Mouse (Mus musculus) forebrain, embryonic 13.5 days (tissue): Measurements from ENCODE around the gene Diaph3. TPM values are rescaled to one million over a fixed set of nuclear protein-coding genes. Genes with fewer than 3 reads are reported as not detected.

Experiments used
- ATAC-seq: fragments of 200-750 bp; cut with Nextera tagmentation; 2 replicates; pipeline ENCODE4 v1.8.0; 2017
- H3K27ac ChIP-seq: fragments of 300-500 bp; sonication (generic); 2 replicates; pipeline ENCODE4 v1.5.1; 2015; ENCODE audit warnings: inconsistent platforms, mild to moderate bottlenecking, moderate library complexity
- H3K27me3 ChIP-seq: fragments of 300-500 bp; sonication (generic); 2 replicates; pipeline ENCODE4 v1.6.1; 2015; ENCODE audit warnings: mild to moderate bottlenecking, inconsistent platforms
- H3K36me3 ChIP-seq: fragments of 300-500 bp; sonication (generic); 2 replicates; pipeline ENCODE4 v1.6.1; 2015; ENCODE audit warnings: mild to moderate bottlenecking, inconsistent platforms; ENCODE audit not compliant: poor library complexity, severe bottlenecking
- H3K4me1 ChIP-seq: fragments of 300-500 bp; sonication (generic); 2 replicates; pipeline ENCODE4 v1.6.1; 2015; ENCODE audit warnings: inconsistent platforms
- H3K4me2 ChIP-seq: fragments of 300-500 bp; sonication (generic); 2 replicates; pipeline ENCODE4 v1.6.1; 2015; ENCODE audit warnings: inconsistent platforms, mild to moderate bottlenecking, moderate library complexity
- H3K4me3 ChIP-seq: fragments of 300-500 bp; sonication (generic); 2 replicates; pipeline ENCODE4 v1.5.1; 2015; ENCODE audit warnings: mild to moderate bottlenecking, inconsistent platforms
- H3K9ac ChIP-seq: fragments of 300-500 bp; sonication (generic); 2 replicates; pipeline ENCODE4 v1.6.1; 2015; ENCODE audit warnings: mild to moderate bottlenecking, inconsistent platforms
- H3K9me3 ChIP-seq: fragments of 300-500 bp; sonication (generic); replicated peaks from 2 replicates; pipeline ENCODE4 v1.6.1; 2016; ENCODE audit warnings: inconsistent platforms
- WGBS: fragments of 180-500 bp; shearing (Covaris S2); methylation state at CpG from one replicate; pipeline ENCODE4 v1.1.7; 2015; 5-methylcytosine and 5-hydroxymethylcytosine counted together
- polyA plus RNA-seq: library from polyadenylated mRNA; unstranded; fragments of >200 nt; fragmentation: Nextera tagmentation; extraction: Ambion mirVana; gene quantifications from 2 replicates; pipeline ENCODE4 v1.2.1, GENCODE M21; 2015

Gene Diaph3
- polyA plus RNA-seq, 1 experiment from 2014 or later = 10.9 TPM

- Histone ChIP-seq H3K4me2 (no peak overlapping the region), H3K27me3 (no peaks in the 10 kb centered on the region), H3K4me1 (no peaks in the 10 kb centered on the region), H3K36me3 (0 out of 2 replicates have a peak, but pooled peaks cover 3% of the 10 kb centered on the region), H3K4me3 (no peak overlapping the region), H3K9me3 (no peaks in the 10 kb centered on the region), H3K9ac (no peak overlapping the region), H3K27ac (no peak overlapping the region)
- ATAC-seq = no peak
These were observed 242.1 kb downstream of the Diaph3 start for GRCm38 (mm10) chr14:86898898-86899297.

GRCm38 (mm10) chr14:86889070-86889804, 251.8 kb downstream of the Diaph3 start:
- 81% methylated on average over 3 of the region's 3 CpGs for WGBS

GRCm38 (mm10) chr14:86885417-86886098, 255.5 kb downstream of the Diaph3 start:
- Histone ChIP-seq H3K9me3 (no peaks in the 10 kb centered on the region), H3K36me3 (no peaks in the 10 kb centered on the region), H3K27me3 (no peaks in the 10 kb centered on the region), H3K4me3 (no peak overlapping the region), H3K4me1 (no peaks in the 10 kb centered on the region), H3K9ac (no peak overlapping the region), H3K4me2 (no peak overlapping the region), H3K27ac (no peak overlapping the region)
- 89% methylated on average over 5 of the region's 5 CpGs for WGBS
- ATAC-seq = no peak

More at GRCm38 (mm10) chr14:86889070-86889804, 251.8 kb downstream of the Diaph3 start:
- Histone ChIP-seq H3K27ac (no peak overlapping the region), H3K27me3 (no peaks in the 10 kb centered on the region), H3K9ac (no peak overlapping the region), H3K4me2 (no peak overlapping the region), H3K36me3 (0 out of 2 replicates have a peak, but pooled peaks cover 4% of the 10 kb centered on the region), H3K4me1 (no peaks in the 10 kb centered on the region), H3K4me3 (no peak overlapping the region), H3K9me3 (peaks cover 3% of the 10 kb centered on the region; the same call in 1 of the 2 replicates)
- no peak for ATAC-seq

GRCm38 (mm10) chr14:86869536-86869935, 271.5 kb downstream of the Diaph3 start:
- no peak overlapping the region for H3K4me3 ChIP-seq
- H3K36me3 ChIP-seq = no peaks in the 10 kb centered on the region
- no peaks in the 10 kb centered on the region for H3K27me3 ChIP-seq
- WGBS = 63% methylated on average over 5 of the region's 5 CpGs
- peak; percentile 84 for ATAC-seq
- no peaks in the 10 kb centered on the region for H3K9me3 ChIP-seq
- H3K4me1 ChIP-seq = peaks cover 10% of the 10 kb centered on the region
- H3K4me2 ChIP-seq = no peak overlapping the region
- no peak overlapping the region for H3K27ac ChIP-seq
- H3K9ac ChIP-seq = no peak overlapping the region

GRCm38 (mm10) chr14:86867143-86867542, 273.9 kb downstream of the Diaph3 start:
- Histone ChIP-seq H3K4me2 (no peak overlapping the region), H3K27me3 (no peaks in the 10 kb centered on the region), H3K27ac (no peak overlapping the region), H3K4me1 (peaks cover 10% of the 10 kb centered on the region), H3K4me3 (no peak overlapping the region), H3K36me3 (no peaks in the 10 kb centered on the region), H3K9me3 (no peaks in the 10 kb centered on the region), H3K9ac (no peak overlapping the region)
- 13% methylated on average over 3 of the region's 3 CpGs for WGBS
- peak; percentile 79 for ATAC-seq

- Histone ChIP-seq H3K36me3 (no peaks in the 10 kb centered on the region), H3K4me1 (peaks cover 10% of the 10 kb centered on the region), H3K4me3 (no peak overlapping the region), H3K9me3 (no peaks in the 10 kb centered on the region), H3K9ac (no peak overlapping the region), H3K4me2 (no peak overlapping the region), H3K27ac (no peak overlapping the region), H3K27me3 (no peaks in the 10 kb centered on the region)
- WGBS = 93% methylated on average over 3 of the region's 3 CpGs
- no peak for ATAC-seq
These were observed 277.0 kb downstream of the Diaph3 start for GRCm38 (mm10) chr14:86864053-86864452.

- ATAC-seq = no peak
- H3K9me3 ChIP-seq = no peaks in the 10 kb centered on the region
- H3K9ac ChIP-seq = no peak overlapping the region
- H3K27ac ChIP-seq = no peak overlapping the region
- H3K4me1 ChIP-seq = peaks cover 1% of the 10 kb centered on the region; the same call in 1 of the 2 replicates
- H3K4me3 ChIP-seq = no peak overlapping the region
- no peaks in the 10 kb centered on the region for H3K27me3 ChIP-seq
- WGBS = 64% methylated on average over 11 of the region's 11 CpGs
- H3K36me3 ChIP-seq = no peaks in the 10 kb centered on the region
- no peak overlapping the region for H3K4me2 ChIP-seq
These were observed 279.6 kb downstream of the Diaph3 start for GRCm38 (mm10) chr14:86861277-86861946.

- H3K9me3 ChIP-seq = no peaks in the 10 kb centered on the region
- H3K9ac ChIP-seq = no peak overlapping the region
- H3K36me3 ChIP-seq = no peaks in the 10 kb centered on the region
- H3K4me1 ChIP-seq = no peaks in the 10 kb centered on the region
- H3K4me2 ChIP-seq = no peak overlapping the region
- H3K27me3 ChIP-seq = no peaks in the 10 kb centered on the region
- ATAC-seq = no peak
- no peak overlapping the region for H3K27ac ChIP-seq
- WGBS = 94% methylated on average over 4 of the region's 4 CpGs
- H3K4me3 ChIP-seq = no peak overlapping the region
These were observed 293.8 kb downstream of the Diaph3 start for GRCm38 (mm10) chr14:86847154-86847810.

- no peak for ATAC-seq
- H3K27me3 ChIP-seq = no peaks in the 10 kb centered on the region
- no peak overlapping the region for H3K9ac ChIP-seq
- H3K9me3 ChIP-seq = no peaks in the 10 kb centered on the region
- H3K4me3 ChIP-seq = no peak overlapping the region
- 93% methylated on average over 3 of the region's 3 CpGs for WGBS
- H3K4me1 ChIP-seq = no peaks in the 10 kb centered on the region
- no peaks in the 10 kb centered on the region for H3K36me3 ChIP-seq
- no peak overlapping the region for H3K4me2 ChIP-seq
- H3K27ac ChIP-seq = no peak overlapping the region
These were observed 297.0 kb downstream of the Diaph3 start for GRCm38 (mm10) chr14:86844075-86844474.

GRCm38 (mm10) chr14:86837642-86838041, 303.4 kb downstream of the Diaph3 start:
- H3K9me3 ChIP-seq = no peaks in the 10 kb centered on the region
- H3K4me2 ChIP-seq = no peak overlapping the region
- H3K36me3 ChIP-seq = no peaks in the 10 kb centered on the region
- no peak overlapping the region for H3K9ac ChIP-seq
- WGBS = 72% methylated on average over 2 of the region's 2 CpGs
- no peaks in the 10 kb centered on the region for H3K4me1 ChIP-seq
- H3K4me3 ChIP-seq = no peak overlapping the region
- no peak for ATAC-seq
- H3K27me3 ChIP-seq = no peaks in the 10 kb centered on the region
- no peak overlapping the region for H3K27ac ChIP-seq

GRCm38 (mm10) chr14:86834851-86835250, 306.2 kb downstream of the Diaph3 start:
- Histone ChIP-seq H3K9ac (no peak overlapping the region), H3K9me3 (no peaks in the 10 kb centered on the region), H3K27me3 (no peaks in the 10 kb centered on the region), H3K4me1 (no peaks in the 10 kb centered on the region), H3K4me3 (no peak overlapping the region), H3K36me3 (no peaks in the 10 kb centered on the region), H3K27ac (no peak overlapping the region), H3K4me2 (no peak overlapping the region)
- WGBS = 92% methylated on average over 2 of the region's 2 CpGs
- ATAC-seq = no peak

- H3K4me3 ChIP-seq = no peak overlapping the region
- H3K4me1 ChIP-seq = no peaks in the 10 kb centered on the region
- H3K27me3 ChIP-seq = no peaks in the 10 kb centered on the region
- H3K27ac ChIP-seq = no peak overlapping the region
- H3K4me2 ChIP-seq = no peak overlapping the region
- no peaks in the 10 kb centered on the region for H3K36me3 ChIP-seq
- no peak overlapping the region for H3K9ac ChIP-seq
- no peak for ATAC-seq
- WGBS = 77% methylated on average over 6 of the region's 6 CpGs
- H3K9me3 ChIP-seq = no peaks in the 10 kb centered on the region
These were observed 306.8 kb downstream of the Diaph3 start for GRCm38 (mm10) chr14:86834269-86834668.
